Mouse (Mus musculus): Measurements from ENCODE around the gene 4931428F04Rik.
"Not testable (repeated sequence)": the region's sequence is repeated elsewhere in the genome, so short reads cannot be mapped to it uniquely, and the experiment has no call there.

The 4931428F04Rik gene

DNA sequence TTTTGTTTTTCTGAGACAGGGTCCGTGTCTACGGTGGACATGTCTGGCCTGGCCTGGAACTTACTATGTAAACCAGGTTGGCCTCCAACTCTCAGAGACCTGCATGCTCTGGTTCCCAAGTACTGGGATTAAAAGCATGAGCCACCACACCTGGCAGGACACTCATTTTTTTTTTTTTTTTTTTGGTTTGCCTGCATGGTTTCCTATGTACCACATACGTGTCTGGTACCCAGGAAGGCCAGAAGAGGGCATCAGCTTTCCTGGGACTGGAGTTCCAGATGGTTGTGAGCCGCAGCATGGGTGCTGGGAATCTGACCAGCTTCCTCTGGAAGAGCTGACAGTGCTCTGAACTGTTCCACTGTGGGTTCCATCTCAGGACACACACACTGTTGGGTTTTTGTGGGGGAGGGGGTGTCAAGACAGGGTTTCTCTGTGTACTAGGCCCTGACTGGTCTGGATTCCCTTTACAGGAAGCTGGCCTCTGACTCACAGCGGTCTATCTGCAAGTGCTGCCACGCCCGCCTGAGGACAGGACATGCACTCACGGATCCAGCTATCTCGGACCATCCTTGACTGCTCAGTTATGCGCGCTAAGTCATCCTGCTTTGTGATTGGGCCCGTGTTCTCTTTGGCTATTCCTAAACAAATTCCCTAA is 28.2 kb downstream of the 4931428F04Rik start:
- no peak for DNase-seq (ENCODE audit: low spot score)

DNA sequence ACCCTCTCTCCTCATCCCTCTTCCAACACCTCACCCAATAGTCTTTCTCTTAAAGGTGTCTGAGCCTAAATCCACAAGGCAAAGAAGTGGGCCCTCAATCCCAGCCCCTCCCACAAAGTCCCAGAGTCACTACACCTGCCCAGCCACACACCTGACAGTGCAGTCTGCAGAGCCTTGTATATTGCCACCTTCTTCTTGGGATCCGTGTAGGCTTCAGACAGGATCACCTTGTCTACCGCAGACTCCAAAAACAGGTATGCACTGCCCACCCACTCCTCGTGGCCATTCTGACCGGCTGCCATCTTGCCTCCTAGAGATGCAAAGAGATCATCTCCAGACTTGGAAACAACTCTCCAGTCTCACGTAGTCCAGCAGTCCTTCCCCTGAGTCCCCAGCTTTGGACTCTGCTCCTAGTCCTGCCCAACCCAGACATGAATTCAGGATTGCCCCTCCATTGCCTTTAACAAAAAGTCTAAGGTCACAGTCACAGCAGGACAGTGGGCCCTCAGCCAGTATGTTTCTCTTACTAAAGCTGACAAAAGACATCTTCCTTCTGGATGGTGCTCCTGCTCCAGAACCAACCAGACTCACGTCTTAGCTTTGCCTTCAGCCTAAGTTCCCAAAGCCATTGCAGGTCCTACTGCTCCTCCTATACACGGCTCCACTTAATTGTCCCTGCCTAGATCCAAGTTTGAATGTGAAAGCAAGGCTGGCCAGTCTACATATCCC is 29.1 kb downstream of the 4931428F04Rik start:
- DNase-seq (ENCODE audit: low spot score) = no peak

DNA sequence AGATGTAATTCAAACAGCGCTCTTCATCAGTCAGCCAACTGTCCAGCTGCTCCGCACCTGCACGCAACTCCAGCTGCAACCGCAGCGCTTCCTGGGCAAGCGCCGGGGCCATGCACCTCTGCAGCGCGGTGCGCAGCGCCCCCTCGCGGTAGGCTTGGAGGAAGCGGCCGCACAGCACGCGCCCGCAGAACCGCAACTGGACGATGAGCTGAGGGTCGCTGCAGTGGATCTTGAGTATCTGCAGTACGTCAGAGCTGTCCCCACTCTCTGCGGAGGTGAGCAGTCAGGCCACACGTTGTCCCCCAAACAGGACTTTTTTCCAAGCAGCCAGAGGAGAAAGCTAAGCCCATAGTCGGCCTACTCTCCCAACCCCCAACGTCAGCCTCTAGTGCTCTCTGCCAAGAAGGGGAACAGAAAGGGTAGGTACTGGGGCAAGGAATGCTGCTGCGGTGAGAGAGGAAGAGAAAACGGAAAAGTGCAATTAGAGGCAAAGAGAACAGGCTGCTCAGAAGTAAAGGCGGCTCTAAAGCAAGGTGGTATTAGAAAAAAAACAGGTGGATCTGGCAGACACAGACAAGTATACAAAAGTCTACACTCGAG is 29.8 kb downstream of the 4931428F04Rik start:
- DNase-seq (ENCODE audit: low spot score) = peak; percentile 91

DNA sequence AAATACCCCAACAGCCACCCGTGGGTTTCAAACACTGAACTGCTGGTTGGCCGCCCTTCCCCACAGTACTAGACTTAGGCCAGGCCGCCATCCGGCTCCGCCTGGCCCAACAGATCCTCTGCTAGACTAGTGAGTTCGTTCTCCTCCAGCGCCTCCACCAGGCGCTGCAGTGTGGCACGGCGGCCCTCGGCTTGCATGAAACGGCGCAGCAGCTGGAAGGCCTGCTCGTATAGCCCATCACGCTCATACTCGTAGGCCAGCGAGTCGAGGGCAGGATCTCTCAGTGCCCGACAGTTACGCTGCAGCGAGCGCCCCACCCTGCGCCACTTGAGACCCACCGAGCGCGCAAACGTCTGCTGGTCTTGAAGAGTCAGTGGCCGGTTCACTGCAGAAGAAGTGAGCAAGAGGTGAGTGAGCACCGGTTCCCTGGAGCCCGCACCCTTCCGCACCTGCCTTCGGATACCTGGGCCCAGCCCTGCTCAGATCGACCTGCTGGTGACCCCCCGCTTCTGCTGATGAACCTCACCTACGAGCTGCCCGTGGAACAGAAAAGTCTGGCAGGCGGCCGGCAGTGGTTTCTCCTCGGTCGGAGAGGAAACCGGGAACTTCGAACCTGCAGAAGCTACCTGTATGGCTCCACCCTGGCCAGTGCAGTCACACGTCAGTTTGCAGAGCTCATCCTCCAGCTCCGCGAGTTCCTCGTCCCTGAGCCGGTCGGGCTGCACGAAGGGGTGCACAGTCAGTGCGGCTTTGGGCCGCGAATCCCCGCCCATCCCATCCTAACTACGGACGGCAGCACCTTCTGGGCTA is 30.5 kb downstream of the 4931428F04Rik start:
- peak; percentile 70 for DNase-seq (ENCODE audit: low spot score)

DNA sequence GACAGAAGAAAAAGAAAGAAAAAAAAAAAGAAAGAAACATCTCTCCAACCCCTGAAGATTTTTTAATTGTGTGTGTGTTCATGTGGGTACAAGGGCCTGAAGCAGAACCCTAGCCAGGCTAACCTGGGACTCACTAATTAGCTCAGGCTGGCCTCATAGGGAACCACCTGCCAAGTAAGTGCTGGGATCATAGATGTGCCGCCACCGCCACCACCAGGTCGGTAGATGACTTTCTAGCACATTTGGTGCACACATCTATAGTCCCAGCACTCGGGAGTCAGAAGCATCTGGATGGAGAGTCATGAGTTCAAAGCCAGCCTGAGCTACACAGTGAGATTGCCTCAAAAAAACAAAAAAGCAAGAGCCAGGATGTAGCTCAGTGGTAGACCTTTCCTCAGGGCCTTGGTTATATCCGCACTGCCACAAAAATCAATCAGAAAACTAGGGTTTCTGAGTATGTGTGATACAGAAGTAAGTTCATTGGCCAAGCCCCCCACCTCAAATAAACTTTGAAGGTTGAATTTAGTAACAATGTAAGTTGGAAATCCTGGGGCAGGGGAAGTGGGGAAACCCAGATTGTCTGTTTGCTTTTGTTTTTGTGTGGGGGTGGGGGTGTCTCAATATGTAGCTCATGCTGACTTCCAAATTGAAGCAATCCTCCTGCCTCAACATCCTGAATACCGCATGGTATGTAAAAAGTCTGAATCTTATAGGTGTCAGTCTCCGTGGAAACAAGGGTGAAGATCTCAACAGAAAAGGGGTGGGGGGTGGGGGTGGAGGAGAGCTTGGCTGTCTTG is 32.1 kb downstream of the 4931428F04Rik start:
- DNase-seq (ENCODE audit: low spot score) = peak; percentile 3

DNA sequence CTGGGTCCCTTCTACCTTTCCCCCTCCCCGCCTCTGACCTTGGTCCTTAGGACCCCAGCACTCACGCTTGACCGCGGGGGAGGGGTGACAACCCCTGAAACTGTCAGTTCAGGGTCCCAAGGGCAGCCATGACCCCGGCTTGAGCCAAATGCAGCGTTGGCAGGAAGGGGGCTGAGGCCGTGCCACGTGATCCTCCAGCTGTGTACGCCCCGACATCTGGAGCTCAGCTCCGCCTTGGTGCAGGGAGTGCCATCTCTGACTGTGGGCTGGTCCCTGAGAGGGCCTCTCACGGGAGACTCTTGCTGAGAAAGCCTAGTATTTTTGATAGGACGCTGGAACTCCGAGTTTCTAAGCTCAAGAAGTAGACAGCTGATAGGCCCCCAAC is 34.7 kb downstream of the 4931428F04Rik start, which contains the start of gene B3gnt9:
Gene B3gnt9, minus strand, starts transcription at position 188 of the 385 bp plus-strand sequence.
- DNase-seq (ENCODE audit: low spot score) = peak; percentile 64

DNA sequence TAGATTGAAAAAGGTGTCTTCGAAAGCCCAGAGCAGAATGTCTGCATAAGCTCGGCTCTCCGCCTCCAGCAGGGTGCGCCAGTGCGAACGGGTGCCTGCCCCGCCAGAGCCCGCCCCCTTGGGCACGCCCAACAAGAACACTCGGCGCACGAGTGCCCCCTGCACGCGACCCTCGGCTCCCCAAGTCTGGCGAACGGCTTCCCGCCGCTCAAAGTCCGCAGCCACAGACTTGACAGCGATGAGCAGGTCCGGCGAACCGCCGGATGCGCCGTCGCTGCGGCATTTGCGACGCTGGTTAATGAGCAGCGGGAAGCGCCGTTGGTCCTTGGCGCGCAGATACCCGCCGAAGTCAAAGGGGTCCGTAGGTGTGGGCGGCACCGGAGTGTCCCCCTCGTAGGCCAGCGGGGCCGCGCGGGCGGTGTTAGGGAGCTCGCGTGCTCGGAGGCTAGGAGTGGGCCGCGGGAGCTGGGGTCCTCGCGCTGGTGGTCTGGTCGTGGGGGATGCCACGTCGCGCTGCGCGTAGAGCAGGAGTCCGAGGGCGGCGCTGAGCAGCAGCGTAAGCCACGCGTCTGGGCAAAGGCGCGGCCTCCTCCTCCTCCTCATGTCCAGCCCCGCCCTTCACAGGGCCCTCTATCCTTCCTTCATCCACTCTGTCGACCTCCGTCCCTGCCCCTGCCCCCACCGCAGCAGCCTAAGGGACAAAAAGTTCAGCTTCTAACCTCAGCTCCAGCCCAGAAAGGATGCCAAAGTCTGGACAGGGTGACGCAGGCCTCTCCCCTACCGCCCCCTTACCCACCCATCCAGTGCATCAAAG is 35.3 kb downstream of the 4931428F04Rik start:
- DNase-seq (ENCODE audit: low spot score) = peak; percentile 94

DNA sequence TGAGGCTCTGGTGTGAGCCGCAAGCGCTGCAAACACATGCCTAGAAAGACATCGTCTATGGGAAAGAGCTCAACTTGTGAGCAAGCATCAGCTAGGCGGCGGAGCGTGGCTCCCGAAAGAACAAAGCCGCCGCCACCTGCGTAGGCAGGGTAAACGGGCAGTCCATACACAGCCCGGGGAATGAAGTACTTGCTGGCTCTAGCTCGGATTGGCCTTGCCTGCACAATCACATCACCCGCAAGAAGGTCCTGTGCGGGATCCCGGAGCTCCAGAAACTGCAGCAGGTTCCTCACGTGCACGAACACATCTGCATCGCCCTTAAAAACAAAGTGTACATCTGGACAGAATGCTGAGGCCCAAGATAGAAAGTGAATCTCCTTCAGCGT is 35.9 kb downstream of the 4931428F04Rik start:
- no peak for DNase-seq (ENCODE audit: low spot score)

DNA sequence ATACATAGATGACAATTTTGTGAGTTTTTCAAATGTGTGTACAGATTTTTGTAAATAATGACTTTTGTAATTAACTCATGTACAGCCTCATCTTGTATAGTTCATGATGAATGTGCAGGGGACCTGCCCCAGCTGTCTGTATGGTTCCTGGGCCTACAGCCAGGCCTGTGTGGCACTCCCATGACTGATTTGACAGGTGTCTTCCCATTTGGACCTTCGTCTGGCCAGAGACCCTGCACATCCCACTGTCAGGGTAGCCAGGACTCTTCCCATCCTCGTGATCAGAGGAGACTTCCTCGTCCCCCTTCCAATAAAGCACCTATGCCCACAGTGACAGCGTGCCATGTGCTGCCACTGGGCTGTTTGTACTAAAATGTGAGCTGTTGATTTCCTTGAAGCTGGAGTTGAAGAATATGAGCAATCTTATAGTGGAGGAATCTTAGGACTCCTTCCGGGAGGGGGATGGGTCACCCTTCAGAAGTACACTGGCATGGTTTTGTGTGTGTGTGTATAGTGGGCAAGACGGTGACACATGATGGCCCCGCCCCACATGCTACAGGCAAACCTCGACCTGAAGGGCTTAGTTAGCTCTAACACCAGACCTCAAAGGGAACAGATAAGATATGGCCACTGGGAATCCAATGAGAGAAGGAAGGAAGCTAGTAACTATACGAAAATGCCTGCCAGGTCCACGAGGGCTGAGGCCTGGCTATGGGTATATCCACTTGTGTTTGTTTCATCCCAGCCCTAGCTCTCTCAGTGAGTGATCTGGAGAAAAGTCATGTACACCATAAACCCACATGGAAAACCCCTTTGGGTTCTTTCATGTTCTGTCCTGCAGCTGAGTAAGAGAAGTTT is 36.8 kb downstream of the 4931428F04Rik start:
- no peak for DNase-seq (ENCODE audit: low spot score)

DNA sequence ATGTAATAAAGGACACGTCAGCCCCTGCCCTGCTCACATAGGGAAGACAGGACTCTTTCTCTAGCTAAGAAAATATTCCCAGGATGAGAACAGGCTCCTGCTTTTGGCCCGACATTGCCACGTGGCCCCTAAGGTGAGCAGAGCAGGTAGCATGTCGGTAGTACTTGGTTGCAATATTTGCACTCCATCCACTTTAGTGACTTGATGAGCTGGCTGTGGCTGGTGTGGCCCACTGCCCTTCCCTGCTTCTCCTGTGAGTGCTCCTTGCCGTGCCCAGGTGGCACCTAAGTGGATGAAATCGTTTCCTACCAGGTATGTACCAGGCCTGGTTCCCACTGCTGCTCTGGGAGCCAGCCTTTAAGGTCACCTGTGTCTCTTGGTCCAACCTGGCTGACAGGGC is 37.7 kb downstream of the 4931428F04Rik start:
- DNase-seq (ENCODE audit: low spot score) = no peak

DNA sequence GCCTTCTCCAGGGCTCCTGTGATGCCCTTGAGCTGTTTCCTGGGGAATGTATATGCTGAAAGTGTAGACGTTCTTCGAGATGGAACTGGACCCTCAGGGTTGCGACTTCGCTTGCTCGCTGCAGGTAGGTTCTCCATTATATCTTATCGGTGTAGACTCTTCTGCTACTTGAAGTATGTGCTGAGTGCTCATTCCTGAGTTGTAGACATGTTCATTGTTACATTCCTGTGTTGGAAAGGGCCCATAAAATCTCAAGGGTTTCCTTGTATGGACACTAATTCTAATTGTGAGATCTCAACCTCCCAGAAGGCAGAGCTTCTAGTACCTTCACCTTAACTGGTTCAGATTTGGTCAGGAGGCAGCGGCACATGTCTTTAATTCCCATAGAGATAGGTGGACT is 48.6 kb downstream of the 4931428F04Rik start:
- no peak for DNase-seq (ENCODE audit: low spot score)

DNA sequence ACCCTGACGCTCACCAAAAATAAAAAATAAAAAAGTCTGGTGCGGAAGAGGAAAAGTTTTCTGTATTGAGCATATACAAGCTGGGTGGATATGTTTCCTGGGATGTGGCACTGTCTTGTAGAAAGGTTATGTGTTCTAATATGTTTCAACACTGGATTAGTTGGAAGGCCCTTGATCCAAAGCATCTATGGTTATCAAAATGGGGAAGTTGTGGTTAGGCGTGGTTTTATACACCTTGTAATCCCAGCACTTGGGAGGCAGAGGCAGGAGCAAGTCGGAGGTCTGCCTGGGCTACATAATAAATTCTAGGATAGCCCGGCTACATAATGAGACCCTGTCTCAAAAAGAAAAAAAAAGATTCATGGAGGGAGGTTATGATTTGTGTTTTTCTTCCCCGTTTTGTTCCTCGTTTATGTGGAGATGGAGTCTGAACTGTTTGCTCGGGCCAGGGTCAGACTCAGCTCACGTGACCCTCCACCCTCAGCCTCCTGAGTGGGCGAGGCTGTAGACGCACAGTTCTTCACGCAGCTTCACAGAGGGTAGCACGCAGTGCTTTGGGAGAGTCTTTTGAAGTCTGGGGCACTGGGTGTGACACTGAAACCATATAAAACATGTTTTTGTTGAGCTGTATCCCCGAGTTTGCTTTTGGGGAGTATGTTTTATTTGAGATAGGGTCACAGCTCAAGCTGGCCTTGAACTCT is 52.1 kb downstream of the 4931428F04Rik start:
- DNase-seq (ENCODE audit: low spot score) = no peak

DNA sequence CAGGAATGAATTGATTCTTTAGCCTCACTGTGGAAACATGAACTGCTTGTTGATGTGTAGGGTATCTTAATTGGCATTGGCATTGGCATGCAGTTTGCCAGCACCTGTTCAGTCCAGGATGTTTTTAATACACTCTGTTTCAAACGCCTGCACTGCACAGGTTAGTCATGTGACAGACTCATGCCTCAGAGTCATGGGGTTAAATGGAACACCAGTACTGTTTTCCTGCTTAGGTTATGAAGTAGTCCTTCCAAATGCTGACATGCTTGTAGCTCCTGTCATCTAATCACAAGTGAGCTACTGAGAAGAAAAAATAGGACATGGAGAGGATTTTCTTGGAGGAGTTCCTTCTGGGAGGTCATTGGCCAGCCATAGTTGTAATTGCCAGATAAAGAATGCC is 54.5 kb downstream of the 4931428F04Rik start:
- no peak for DNase-seq (ENCODE audit: low spot score)

DNA sequence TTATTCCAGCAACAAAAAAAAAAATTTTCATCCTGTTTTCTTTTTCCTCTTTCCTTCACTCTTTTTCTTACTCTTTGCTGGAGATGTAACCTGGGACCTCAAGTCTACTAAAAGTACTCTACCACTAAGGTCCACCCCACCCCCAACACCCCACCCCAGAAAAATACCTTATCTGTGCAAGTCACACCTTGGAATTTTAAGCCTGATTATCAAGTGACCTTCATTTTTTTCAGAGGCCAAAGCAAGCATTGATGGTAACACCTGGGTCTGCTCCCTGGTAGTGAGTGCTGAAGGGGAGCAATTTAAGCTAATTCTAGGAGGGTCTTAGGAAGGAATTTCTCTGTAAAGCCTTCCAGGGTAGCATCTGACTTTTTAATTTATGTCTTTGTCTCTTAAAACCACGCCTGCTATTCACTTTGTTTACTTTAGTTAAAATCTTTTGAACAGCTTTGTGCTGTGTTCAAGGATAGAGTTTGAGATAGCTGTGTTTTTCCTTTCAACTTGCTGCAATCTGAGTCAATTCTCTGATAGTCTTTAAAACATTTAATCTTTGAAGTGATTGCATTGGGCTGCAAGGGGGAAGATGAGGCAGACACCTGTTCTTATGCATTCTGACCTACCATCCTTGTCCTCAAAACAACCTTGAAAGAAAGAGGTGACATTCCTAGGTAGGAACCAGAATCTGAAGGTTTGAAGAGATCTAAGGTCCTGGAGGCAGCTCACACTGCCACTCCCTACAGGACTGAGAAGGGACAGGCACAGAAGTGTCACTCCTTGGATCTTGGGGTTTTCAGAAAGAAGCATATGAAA is 56.3 kb downstream of the 4931428F04Rik start:
- DNase-seq (ENCODE audit: low spot score) = no peak

DNA sequence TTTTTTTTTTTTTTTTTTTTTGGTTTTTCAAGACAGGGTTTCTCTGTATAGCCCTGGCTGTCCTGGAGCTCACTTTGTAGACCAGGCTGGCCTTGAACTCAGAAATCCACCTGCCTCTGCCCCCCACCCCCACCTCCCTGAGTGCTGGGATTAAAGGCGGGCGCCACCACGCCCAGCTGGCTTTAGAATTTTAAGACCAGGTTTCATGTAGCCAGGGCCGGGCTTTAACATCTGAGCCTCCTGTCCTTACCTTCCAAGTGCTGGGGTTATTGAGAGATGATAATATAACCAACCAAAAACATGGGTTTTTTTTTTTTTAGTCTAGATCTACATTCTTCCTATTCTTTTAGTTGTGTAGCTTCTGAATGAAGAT is 57.4 kb downstream of the 4931428F04Rik start:
- DNase-seq (ENCODE audit: low spot score) = not testable (repeated sequence)

DNA sequence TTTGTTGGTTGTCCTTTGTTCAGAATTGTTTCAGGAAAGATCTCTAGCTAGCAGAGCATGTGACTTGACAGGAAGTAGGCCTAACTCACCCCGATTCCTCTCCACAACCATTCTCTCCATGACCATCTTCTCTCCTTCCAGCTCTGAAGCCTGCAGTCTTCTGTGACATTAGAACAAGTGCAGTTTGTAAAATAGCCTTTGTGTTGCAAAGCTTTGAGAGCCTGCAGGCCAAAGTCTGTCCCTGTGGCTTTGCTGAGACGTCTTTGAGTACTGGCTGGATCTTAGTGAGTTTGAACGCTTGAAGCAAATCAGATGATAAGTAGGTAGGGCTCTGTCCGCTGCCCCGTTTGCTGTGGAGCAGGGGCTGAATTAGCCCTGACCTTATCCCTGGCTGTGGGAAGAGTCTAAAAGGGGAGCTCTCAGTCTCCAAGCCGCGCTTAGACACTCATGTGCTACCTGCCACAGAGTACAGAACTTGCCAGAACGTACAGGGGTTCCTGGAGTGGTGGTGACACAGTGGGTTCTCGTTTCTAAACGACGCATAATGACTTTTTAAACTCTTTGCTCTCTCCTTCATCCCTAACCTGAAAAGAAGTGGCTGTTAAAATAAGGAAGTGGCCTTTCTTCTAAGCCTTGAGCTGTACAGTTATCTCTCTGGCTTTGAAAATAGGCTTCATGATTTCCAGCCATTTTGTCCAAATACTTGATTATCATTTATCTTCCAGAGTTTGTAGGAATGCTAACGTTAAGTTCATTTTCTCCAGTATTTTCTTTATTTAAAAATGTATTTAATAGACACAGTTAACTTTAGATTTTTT is 58.0 kb downstream of the 4931428F04Rik start:
- DNase-seq (ENCODE audit: low spot score) = no peak

Measured in embryo, embryonic 10 days (tissue).